Mouse (Mus musculus) midbrain, postnatal 0 days (tissue): Measurements from ENCODE around the gene Reep6. TPM values are rescaled to one million over a fixed set of nuclear protein-coding genes. Genes with fewer than 3 reads are reported as not detected.

Experiments
- ATAC-seq: fragments of 200-750 bp; cut with Nextera tagmentation; 2 replicates; pipeline ENCODE4 v1.8.0; 2017; ENCODE audit warnings: moderate number of reproducible peaks, mild to moderate bottlenecking, moderate TSS enrichment, moderate library complexity; ENCODE audit not compliant: low FRiP score
- DNase-seq: peaks from one replicate; pipeline ENCODE4 v3.0.0-alpha.2; 2015; ENCODE audit warnings: low spot score
- H3K27ac ChIP-seq: fragments of 300-500 bp; sonication (generic); 2 replicates; pipeline ENCODE4 v1.5.1; 2014; ENCODE audit warnings: low read depth, mild to moderate bottlenecking, low read length, mixed read lengths
- H3K27me3 ChIP-seq: fragments of 300-500 bp; sonication (generic); 2 replicates; pipeline ENCODE4 v1.6.1; 2014; ENCODE audit warnings: low read length, control low read depth, mixed read lengths; ENCODE audit not compliant: insufficient read depth
- H3K36me3 ChIP-seq: fragments of 300-500 bp; sonication (generic); 2 replicates; pipeline ENCODE4 v1.6.1; 2014; ENCODE audit warnings: low read length, control low read depth, mixed read lengths; ENCODE audit not compliant: insufficient read depth
- H3K4me1 ChIP-seq: fragments of 300-500 bp; sonication (generic); 2 replicates; pipeline ENCODE4 v1.6.1; 2014; ENCODE audit warnings: mild to moderate bottlenecking, control low read depth, antibody characterized with exemption, low read length, mixed read lengths; ENCODE audit not compliant: insufficient read depth
- H3K4me2 ChIP-seq: fragments of 300-500 bp; sonication (generic); 2 replicates; pipeline ENCODE4 v1.6.1; 2014; ENCODE audit warnings: low read depth, mild to moderate bottlenecking, low read length, mixed read lengths; ENCODE audit not compliant: poor library complexity, severe bottlenecking
- H3K4me3 ChIP-seq: fragments of 300-500 bp; sonication (generic); 2 replicates; pipeline ENCODE4 v1.5.1; 2014; ENCODE audit warnings: low read depth, mild to moderate bottlenecking, low read length, moderate library complexity
- H3K9ac ChIP-seq: fragments of 300-500 bp; sonication (generic); replicated peaks from 2 replicates; pipeline ENCODE4 v1.6.1; 2014; ENCODE audit warnings: mild to moderate bottlenecking, low read length, moderate library complexity, mixed read lengths; ENCODE audit not compliant: poor library complexity, severe bottlenecking
- H3K9me3 ChIP-seq: fragments of 300-500 bp; sonication (generic); 2 replicates; pipeline ENCODE4 v1.6.1; 2016; ENCODE audit warnings: low read length, control low read depth
- CTCF ChIP-seq: IDR thresholded peaks from 2 replicates; pipeline ENCODE4 v1.5.1; 2016; ENCODE audit warnings: antibody characterized with exemption, mild to moderate bottlenecking
- WGBS: fragments of 180-500 bp; shearing (Covaris S2); extraction: QIAGEN DNeasy Blood & Tissue Kit; methylation state at CpG from one replicate; pipeline ENCODE4 v1.1.7; 2014; 5-methylcytosine and 5-hydroxymethylcytosine counted together
- polyA plus RNA-seq: library from polyadenylated mRNA; unstranded; fragments of >200 nt; fragmentation: Nextera tagmentation; extraction: Ambion mirVana; gene quantifications from 2 replicates; pipeline ENCODE4 v1.2.1, GENCODE M21; 2015
- total RNA-seq: library from RNA; depleted of rRNA; stranded (reverse); fragments of >200 nt; gene quantifications from 2 replicates; pipeline ENCODE4 v1.2.3, GENCODE M21; 2014

Reep6 gene
- total and polyA plus RNA-seq, 2 experiments from 2014 or later: 5.3 to 7.0 TPM

DNA sequence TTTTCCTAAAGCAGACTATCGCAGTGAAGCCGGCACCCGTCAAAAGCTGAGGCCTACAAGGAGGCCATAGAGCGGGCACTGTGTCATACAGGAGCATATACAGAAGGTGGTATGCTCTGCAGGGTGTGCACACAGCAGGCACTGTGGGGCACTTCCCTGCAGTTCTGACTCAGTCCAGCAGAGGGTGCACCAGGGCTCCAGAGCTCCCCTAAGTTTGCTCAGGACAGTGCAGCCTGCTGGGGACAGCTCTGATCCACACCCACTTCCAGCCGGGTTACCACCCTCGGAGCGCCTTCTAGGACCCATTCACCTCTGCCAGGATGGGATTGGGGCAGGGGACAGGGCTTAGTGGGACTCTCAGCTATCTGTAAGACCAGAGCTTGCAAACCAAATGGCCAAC lies 20.5 kb downstream of the Reep6 start:
- H3K9me3 ChIP-seq: no peaks in the 10 kb centered on the region
- H3K4me1 ChIP-seq: no peaks in the 10 kb centered on the region
- peak; percentile 90 for TF ChIP-seq CTCF
- no peaks in the 10 kb centered on the region for H3K36me3 ChIP-seq
- H3K27ac ChIP-seq: no peak overlapping the region
- peak; percentile 64 for ATAC-seq
- peaks cover 72% of the 10 kb centered on the region for H3K27me3 ChIP-seq
- H3K9ac ChIP-seq: no peak overlapping the region
- no peak overlapping the region for H3K4me2 ChIP-seq
- under 1% methylated on average over 7 of the region's 7 CpGs for WGBS
- no peak overlapping the region for H3K4me3 ChIP-seq
- peak; percentile 65 for DNase-seq

DNA sequence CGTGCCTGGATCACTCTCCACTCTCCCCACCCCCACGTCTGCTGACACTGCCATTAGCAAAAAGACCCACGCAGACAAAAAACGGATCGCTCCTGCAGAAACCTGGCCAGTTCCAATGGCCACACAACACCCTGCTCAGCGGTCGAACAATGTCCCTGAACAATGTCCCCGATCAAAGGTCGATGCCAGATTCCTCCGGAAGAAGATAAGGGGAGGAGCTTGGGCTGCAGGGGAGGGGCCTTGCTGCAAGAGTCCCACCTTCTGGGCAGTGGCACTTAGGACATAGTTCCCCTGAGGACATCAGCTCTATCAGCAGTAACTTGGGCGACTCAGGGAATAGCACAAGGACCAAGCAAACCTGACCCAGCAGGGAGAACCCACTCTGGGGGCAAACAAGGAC lies 22.1 kb downstream of the Reep6 start:
- Histone ChIP-seq H3K27ac (no peak overlapping the region), H3K36me3 (no peaks in the 10 kb centered on the region), H3K4me1 (peaks cover 6% of the 10 kb centered on the region; the same call in 1 of the 2 replicates), H3K4me3 (no peak overlapping the region), H3K27me3 (peaks cover 79% of the 10 kb centered on the region), H3K9me3 (no peaks in the 10 kb centered on the region), H3K4me2 (no peak overlapping the region), H3K9ac (no peak overlapping the region)
- WGBS: 24% methylated on average over 11 of the region's 11 CpGs
- ATAC-seq (no peak), DNase-seq (no peak)
- TF ChIP-seq CTCF: no peak

DNA sequence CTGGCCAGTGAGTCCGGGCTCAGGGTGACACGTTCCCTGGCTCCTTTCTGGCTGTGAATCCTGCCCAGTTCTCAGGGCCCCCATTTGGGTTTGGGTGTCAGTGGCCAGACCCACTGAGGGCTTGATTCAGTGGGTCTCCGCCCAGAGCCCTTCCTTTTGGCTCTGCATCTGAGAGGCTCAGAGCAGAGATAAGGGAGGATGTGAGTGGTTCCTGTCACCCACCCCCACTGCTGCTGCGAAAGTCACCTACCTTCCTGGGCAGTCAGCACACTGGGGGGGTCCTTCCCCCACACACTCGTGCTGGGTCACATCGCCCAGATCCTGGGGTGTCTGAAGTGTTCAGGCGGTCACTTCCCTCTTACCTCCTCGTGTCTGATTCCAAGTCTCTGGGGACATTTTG lies 23.0 kb downstream of the Reep6 start:
- Histone ChIP-seq H3K27me3 (peaks cover 81% of the 10 kb centered on the region), H3K27ac (no peak overlapping the region), H3K36me3 (no peaks in the 10 kb centered on the region), H3K9me3 (no peaks in the 10 kb centered on the region), H3K4me3 (no peak overlapping the region), H3K4me2 (no peak overlapping the region), H3K9ac (no peak overlapping the region), H3K4me1 (peaks cover 8% of the 10 kb centered on the region; the same call in 1 of the 2 replicates)
- DNase-seq (no peak), ATAC-seq (no peak)
- no peak for TF ChIP-seq CTCF
- 73% methylated on average over 8 of the region's 8 CpGs for WGBS

DNA sequence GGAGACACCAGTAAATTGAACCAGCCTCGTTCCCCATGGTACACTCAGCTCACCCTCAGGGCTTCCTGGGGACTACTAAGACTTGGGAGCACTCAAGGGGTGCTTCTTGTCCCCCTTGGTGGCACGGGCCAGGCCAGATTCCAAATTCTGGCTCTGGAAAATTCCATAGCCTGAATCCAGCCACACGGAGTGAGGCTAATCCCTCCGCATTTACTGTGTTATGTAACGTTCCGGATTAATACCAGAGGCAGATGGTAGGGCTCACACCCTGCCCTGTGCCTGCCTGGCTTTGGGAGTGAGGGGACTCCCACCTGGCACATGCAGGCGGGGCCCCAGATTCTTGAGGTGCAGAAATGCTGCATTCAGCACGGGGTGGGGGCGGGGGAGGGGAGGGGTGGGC lies 25.7 kb downstream of the Reep6 start:
- no peak for DNase-seq
- 0 out of 2 replicates have a peak overlapping the region, but pooled peaks have one; percentile 62 for H3K9ac ChIP-seq
- ATAC-seq: no peak

DNA sequence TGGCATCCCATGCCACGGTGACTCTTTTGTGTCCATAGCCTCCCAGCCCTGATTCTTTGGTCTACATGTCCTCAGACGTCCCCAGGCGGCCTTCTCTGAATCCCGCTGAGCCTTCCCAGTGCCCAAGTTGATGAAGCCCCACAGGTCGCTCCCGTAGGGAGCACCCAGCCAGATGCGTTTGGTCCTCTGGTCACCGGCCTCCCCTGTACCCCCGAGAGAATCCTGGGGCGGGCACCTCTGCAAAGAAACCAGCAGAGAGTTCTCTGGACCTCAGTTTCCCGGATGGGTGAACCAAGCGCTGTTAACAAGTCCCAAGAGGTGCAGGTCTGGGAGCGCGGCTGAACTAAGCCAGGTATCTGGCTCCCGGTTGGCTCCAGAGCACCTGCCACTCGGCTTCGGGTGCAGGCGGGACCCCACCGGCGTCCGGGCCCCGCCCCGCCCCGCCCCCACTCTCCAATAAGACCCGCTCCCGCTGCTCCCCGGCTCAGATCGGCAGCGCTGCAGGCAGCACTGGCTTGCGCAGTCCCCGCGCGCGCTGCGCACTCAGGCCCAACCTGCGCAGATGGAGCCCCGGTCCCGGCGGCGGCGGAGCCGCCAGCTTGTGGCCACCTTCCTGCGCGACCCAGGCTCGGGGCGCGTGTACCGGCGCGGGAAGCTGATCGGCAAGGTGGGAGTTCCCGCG lies 26.4 kb downstream of the Reep6 start, which contains the start of gene Plk5:
TSS of gene Plk5 (plus strand) at position 459 of the 682 bp plus-strand sequence.
- Histone ChIP-seq H3K27me3 (peaks cover 52% of the 10 kb centered on the region), H3K36me3 (no peaks in the 10 kb centered on the region), H3K9ac (peak within 1 kb of the TSS; percentile 62), H3K9me3 (no peaks in the 10 kb centered on the region), H3K27ac (no peak within 1 kb of the TSS), H3K4me3 (peak within 1 kb of the TSS; percentile 50), H3K4me1 (peaks cover 8% of the 10 kb centered on the region; the same call in 1 of the 2 replicates), H3K4me2 (peak within 1 kb of the TSS; percentile 82)
- TF ChIP-seq CTCF: no peak
- ATAC-seq (no peak), DNase-seq (no peak)
- WGBS: under 1% methylated on average over 52 of the region's 53 CpGs

More for the DNA sequence above, 25.7 kb downstream of the Reep6 start:
- Histone ChIP-seq H3K9me3 (no peaks in the 10 kb centered on the region), H3K4me2 (peak overlapping the region; percentile 82), H3K4me1 (peaks cover 8% of the 10 kb centered on the region; the same call in 1 of the 2 replicates), H3K27me3 (peaks cover 59% of the 10 kb centered on the region), H3K27ac (no peak overlapping the region), H3K4me3 (no peak overlapping the region), H3K36me3 (no peaks in the 10 kb centered on the region)
- WGBS: 6% methylated on average over 9 of the region's 9 CpGs
- TF ChIP-seq CTCF: no peak

DNA sequence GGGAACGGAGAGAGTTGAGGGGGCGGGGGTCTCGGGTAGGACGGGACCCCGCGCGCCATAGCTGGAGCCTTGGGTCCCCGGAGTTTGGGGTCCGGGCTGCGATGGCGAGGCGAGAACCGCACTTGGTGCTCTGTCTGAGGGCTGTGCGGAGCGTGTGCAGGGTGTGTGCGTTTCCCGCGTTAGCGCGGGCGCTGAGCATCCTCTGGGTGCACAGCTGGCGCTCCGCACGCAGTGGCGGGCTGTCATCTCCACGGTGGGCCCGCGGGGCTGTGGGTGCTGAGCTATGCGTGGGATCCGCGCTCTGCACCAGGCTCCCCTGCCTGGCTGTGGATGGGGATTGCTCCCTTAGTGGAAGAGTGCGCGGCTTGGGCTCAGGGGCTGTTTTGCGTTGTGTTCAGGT lies 27.0 kb downstream of the Reep6 start:
- H3K36me3 ChIP-seq: no peaks in the 10 kb centered on the region
- H3K27ac ChIP-seq: no peak overlapping the region
- 2% methylated on average over 33 of the region's 34 CpGs for WGBS
- DNase-seq (no peak), ATAC-seq (no peak)
- peak overlapping the region; percentile 82 for H3K4me2 ChIP-seq
- H3K27me3 ChIP-seq: peaks cover 47% of the 10 kb centered on the region
- no peak for TF ChIP-seq CTCF
- H3K9me3 ChIP-seq: no peaks in the 10 kb centered on the region
- H3K4me1 ChIP-seq: peaks cover 8% of the 10 kb centered on the region; the same call in 1 of the 2 replicates
- peak overlapping the region; percentile 62 for H3K9ac ChIP-seq
- peak overlapping the region; percentile 50 for H3K4me3 ChIP-seq
